Mouse (Mus musculus) MEL (cell line): ENCODE results near the gene Gm26620.

ENCODE experiments used
- CTCF ChIP-seq, 3 experiments: IDR thresholded peaks in 2 of 3; conservative IDR thresholded peaks in 1 of 3; 2 replicates each; pipeline ENCODE4 v1.5.1; 2011 to 2012; ENCODE audit warnings: low read length in 3 of 3, low read depth in 2 of 3, mild to moderate bottlenecking in 2 of 3, improper control_type of control experiment in 1 of 3, inconsistent platforms in 1 of 3, mixed read lengths in 1 of 3, moderate library complexity in 1 of 3; ENCODE audit not compliant: control insufficient read depth in 1 of 3, insufficient read depth in 1 of 3, poor library complexity in 1 of 3, severe bottlenecking in 1 of 3
- HCFC1 ChIP-seq: IDR thresholded peaks from 2 replicates; pipeline ENCODE4 v1.6.1; 2012; ENCODE audit warnings: low read depth, mild to moderate bottlenecking, inconsistent platforms, low read length, improper control_type of control experiment, moderate library complexity

- TF ChIP-seq CTCF (IDR thresholded peaks at IDR 0.05 in 2 of 3, conservative IDR thresholded peaks at IDR 0.05 in 1 of 3; ENCODE audit: control insufficient read depth in 1 of 3, insufficient read depth in 1 of 3, low read depth in 2 of 3, low read length in 3 of 3, poor library complexity in 1 of 3, severe bottlenecking in 1 of 3) (no peak), HCFC1 (no peak)
Measured at GRCm38 (mm10) chr1:170884390-170884789, 475 bp upstream of the Gm26620 start.
